Mouse (Mus musculus) telencephalon, adult 2 months (tissue): ENCODE measurements around the gene Cntfr.
"Not testable (repeated sequence)": the region's sequence is repeated elsewhere in the genome, so short reads cannot be mapped to it uniquely, and the experiment has no call there.

ENCODE experiments used
- DNase-seq: peaks from one replicate; pipeline ENCODE4 v3.0.0-alpha.2; 2011; ENCODE audit warnings: low read depth, low spot score

Gene Cntfr

GRCm38 (mm10) chr4:41696930-41697841, at the start of gene Cntfr:
Gene Cntfr, minus strand, starts transcription at chr4:41697089.
- not testable (repeated sequence) for DNase-seq

- DNase-seq = no peak
Measured at GRCm38 (mm10) chr4:41745021-41745420, 48.1 kb upstream of the Cntfr start.

GRCm38 (mm10) chr4:41744131-41744530, 47.2 kb upstream of the Cntfr start:
- DNase-seq = no peak

GRCm38 (mm10) chr4:41741158-41741560, 44.3 kb upstream of the Cntfr start:
- DNase-seq = peak; percentile 97

- DNase-seq = no peak
Measured at GRCm38 (mm10) chr4:41740380-41741157, 43.7 kb upstream of the Cntfr start.

- DNase-seq = no peak
Measured at GRCm38 (mm10) chr4:41739260-41739659, 42.4 kb upstream of the Cntfr start.

GRCm38 (mm10) chr4:41738256-41738603, 41.3 kb upstream of the Cntfr start:
- DNase-seq = no peak

- peak; percentile 59 for DNase-seq
Measured at GRCm38 (mm10) chr4:41737602-41738255, 40.8 kb upstream of the Cntfr start.

- no peak for DNase-seq
Measured at GRCm38 (mm10) chr4:41731052-41731765, 34.3 kb upstream of the Cntfr start, which contains the start of gene Arid3c. Gene Arid3c, minus strand, starts transcription at chr4:41731142.

GRCm38 (mm10) chr4:41726826-41727621, 30.1 kb upstream of the Cntfr start:
- no peak for DNase-seq

GRCm38 (mm10) chr4:41722918-41723351, 26.0 kb upstream of the Cntfr start, which contains the start of gene Dctn3:
Gene Dctn3, minus strand, starts transcription at chr4:41723170.
- peak; percentile 98 for DNase-seq

GRCm38 (mm10) chr4:41716834-41717233, 19.9 kb upstream of the Cntfr start:
- DNase-seq = no peak

- DNase-seq = no peak
Measured at GRCm38 (mm10) chr4:41715596-41715995, 18.7 kb upstream of the Cntfr start.

- no peak for DNase-seq
Measured at GRCm38 (mm10) chr4:41715082-41715481, 18.2 kb upstream of the Cntfr start.

GRCm38 (mm10) chr4:41714276-41714675, 17.4 kb upstream of the Cntfr start:
- DNase-seq = no peak

- DNase-seq = no peak
Measured at GRCm38 (mm10) chr4:41713197-41714067, 16.5 kb upstream of the Cntfr start, which contains the start of gene Rpp25l. Gene Rpp25l, minus strand, starts transcription at chr4:41713534.

- no peak for DNase-seq
Measured at GRCm38 (mm10) chr4:41712421-41713196, 15.7 kb upstream of the Cntfr start.

- DNase-seq = no peak
Measured at GRCm38 (mm10) chr4:41711705-41712375, 15.0 kb upstream of the Cntfr start.
